ENCODE assay signal across 17 mouse cellular contexts in genomic region chr6:149311778-149312177, GRCm38 (mm10). TPM values are rescaled to one million over a fixed set of nuclear protein-coding genes. Genes with fewer than 3 reads are reported as not detected.
A peak's percentile ranks its signal among the peaks of the same experiment; 100 is the strongest.
DNase-seq lines count a peak whose midpoint lies in the region; ATAC-seq and TF ChIP-seq lines count a peak whose summit lies in the region.
"Had no signal": no experiment of that assay in that cellular context is flagged by ENCODE, and none has a peak within 500 bp of the region (broad histone marks: within the 10 kb centered on the region; RNA-seq: fewer than 3 reads in every experiment).

No protein-coding gene starts in this region.

- no peak for DNase-seq in limb, embryonic 10.5 days (ENCODE audit: low spot score)
- DNase-seq in CH12.LX (ENCODE audit: extremely low read depth), result no peak
- no peak for DNase-seq in G1E (ENCODE audit: low spot score)
- no peak for DNase-seq in cerebellum, postnatal 36 days
- DNase-seq: cerebellum, adult 8-10 months; embryo, embryonic 11 days; kidney, adult 8-10 months; kidney, postnatal 4 days; lung, postnatal 36 days had no signal

- H3K27ac ChIP-seq in limb, embryonic 13.5 days, result no peak overlapping the region
- H3K27ac ChIP-seq in limb, embryonic 10.5 days, result no peak overlapping the region
- H3K27ac ChIP-seq in CH12.LX (ENCODE audit: insufficient read depth, low read depth), result peak overlapping the region; percentile 26; the same call in 1 of the 2 replicates
- H3K27ac ChIP-seq in liver, embryonic 16.5 days (ENCODE audit: low read length), result peak overlapping the region; percentile 38; the same call in 1 of the 2 replicates
- H3K27ac ChIP-seq in hindbrain, embryonic 16.5 days (ENCODE audit: low read depth, low read length), result no peak overlapping the region
- H3K27ac ChIP-seq: hindbrain, embryonic 14.5 days; left cerebral cortex, adult 2 months; limb, embryonic 15.5 days; stomach, embryonic 15.5 days had no signal

- WGBS in limb, embryonic 13.5 days, result 86% methylated on average over 1 of the region's 1 CpGs
- WGBS in limb, embryonic 10.5 days, result 100% methylated on average over 1 of the region's 1 CpGs
- WGBS in liver, embryonic 16.5 days (ENCODE audit: insufficient replicate concordance), result 58% methylated on average over 1 of the region's 1 CpGs
- WGBS in hindbrain, embryonic 16.5 days, result 81% methylated on average over 1 of the region's 1 CpGs

- in situ Hi-C loops in CH12.LX (cut with MboI; ENCODE audit: low pct_ligation_motif_present, low pct_unique_long_range_greater_than_20kb, low sequenced_read_pairs), result no loop called here

- no peaks in the 10 kb centered on the region for H3K9me3 ChIP-seq in limb, embryonic 13.5 days
- H3K9me3 ChIP-seq in limb, embryonic 10.5 days (replicated peaks), result no peaks in the 10 kb centered on the region
- peaks cover 11% of the 10 kb centered on the region for H3K9me3 ChIP-seq in CH12.LX (replicated peaks; ENCODE audit: low read length)
- H3K9me3 ChIP-seq in G1E (replicated peaks), result peaks cover 16% of the 10 kb centered on the region
- peaks cover 6% of the 10 kb centered on the region for H3K9me3 ChIP-seq in liver, embryonic 16.5 days (replicated peaks; ENCODE audit: control insufficient read depth, low read length)
- H3K9me3 ChIP-seq in hindbrain, embryonic 16.5 days (ENCODE audit: control insufficient read depth, low read length), result no peaks in the 10 kb centered on the region
- H3K9me3 ChIP-seq: limb, embryonic 15.5 days; stomach, embryonic 15.5 days had no signal

- H3K4me1 ChIP-seq in limb, embryonic 13.5 days, result peaks cover 6% of the 10 kb centered on the region
- H3K4me1 ChIP-seq in limb, embryonic 10.5 days, result peaks cover 9% of the 10 kb centered on the region
- H3K4me1 ChIP-seq in CH12.LX (ENCODE audit: control insufficient read depth in 1 of 2, insufficient read depth in 2 of 2), result peaks cover 10 to 48% of the 10 kb centered on the region in 2 experiments; a peak in 3 of 4 replicates
- peaks cover 51% of the 10 kb centered on the region for H3K4me1 ChIP-seq in G1E (ENCODE audit: insufficient read depth, low read depth, low read length)
- peaks cover 22% of the 10 kb centered on the region for H3K4me1 ChIP-seq in liver, embryonic 16.5 days (ENCODE audit: control insufficient read depth, low read depth, low read length)
- peaks cover 15% of the 10 kb centered on the region for H3K4me1 ChIP-seq in hindbrain, embryonic 16.5 days (ENCODE audit: control insufficient read depth, insufficient read depth, low read depth, low read length)

- peaks cover 42% of the 10 kb centered on the region for H3K36me3 ChIP-seq in limb, embryonic 13.5 days
- H3K36me3 ChIP-seq in limb, embryonic 10.5 days, result peaks cover 56% of the 10 kb centered on the region
- H3K36me3 ChIP-seq in CH12.LX (replicated peaks in 1 of 2; ENCODE audit: control insufficient read depth in 1 of 2, insufficient read depth in 1 of 2, low read length in 1 of 2), result peaks cover 9 to 30% of the 10 kb centered on the region in 2 experiments
- H3K36me3 ChIP-seq in G1E (replicated peaks), result peaks cover 51% of the 10 kb centered on the region
- peaks cover 15% of the 10 kb centered on the region for H3K36me3 ChIP-seq in liver, embryonic 16.5 days (ENCODE audit: control insufficient read depth, insufficient read depth)
- peaks cover 9% of the 10 kb centered on the region for H3K36me3 ChIP-seq in hindbrain, embryonic 16.5 days (ENCODE audit: control insufficient read depth, insufficient read depth, low read length)

- no peak for ATAC-seq in limb, embryonic 13.5 days (ENCODE audit: low FRiP score, low read depth)
- ATAC-seq in G1E (ENCODE audit: extremely low read depth, insufficient number of reproducible peaks, low FRiP score, poor library complexity, severe bottlenecking), result no peak
- no peak for ATAC-seq in liver, embryonic 16.5 days (ENCODE audit: low read depth)
- no peak for ATAC-seq in hindbrain, embryonic 16.5 days
- ATAC-seq: midbrain, embryonic 16.5 days had no signal

- dilution Hi-C loops in CH12.LX (cut with MboI; ENCODE audit: extremely low pct_ligation_motif_present, extremely low pct_unique_long_range_greater_than_20kb, low sequenced_read_pairs), result no loop called here

- TF ChIP-seq CTCF in CH12.LX (conservative IDR thresholded peaks at IDR 0.05 in 1 of 2, IDR thresholded peaks at IDR 0.05 in 1 of 2; ENCODE audit: low read depth in 2 of 2, low read length in 2 of 2) (no peak), G1E (IDR thresholded peaks at IDR 0.05; ENCODE audit: low read depth, low read length) (no peak)

- H3K4me2 ChIP-seq in limb, embryonic 13.5 days (replicated peaks), result 0 out of 2 replicates have a peak overlapping the region, but pooled peaks have one; percentile 3
- H3K4me2 ChIP-seq in CH12.LX (ENCODE audit: insufficient read depth, low read depth, poor library complexity, severe bottlenecking), result peak overlapping the region; percentile 97
- peak overlapping the region; percentile 15; the same call in 1 of the 2 replicates for H3K4me2 ChIP-seq in liver, embryonic 16.5 days (ENCODE audit: low read depth, low read length)
- no peak overlapping the region for H3K4me2 ChIP-seq in hindbrain, embryonic 16.5 days (ENCODE audit: low read length)
- H3K4me2 ChIP-seq: limb, embryonic 15.5 days had no signal

- TF ChIP-seq EP300 in CH12.LX (IDR thresholded peaks at IDR 0.05; ENCODE audit: low read length), result no peak

- peaks cover 30% of the 10 kb centered on the region for H3K79me2 ChIP-seq in CH12.LX (replicated peaks; ENCODE audit: control insufficient read depth, extremely low read depth, insufficient read depth, poor library complexity, severe bottlenecking)

- TF ChIP-seq POLR2A in CH12.LX (IDR thresholded peaks at IDR 0.05; ENCODE audit: low read depth, low read length), result no peak

- no peaks in the 10 kb centered on the region for H3K27me3 ChIP-seq in limb, embryonic 13.5 days
- no peaks in the 10 kb centered on the region for H3K27me3 ChIP-seq in limb, embryonic 10.5 days (ENCODE audit: low read depth, poor library complexity, severe bottlenecking)
- H3K27me3 ChIP-seq in CH12.LX (replicated peaks), result no peaks in the 10 kb centered on the region
- no peaks in the 10 kb centered on the region for H3K27me3 ChIP-seq in G1E (ENCODE audit: insufficient read depth, low read length)
- H3K27me3 ChIP-seq in liver, embryonic 16.5 days (ENCODE audit: control insufficient read depth, insufficient read depth, low read depth, low read length), result no peaks in the 10 kb centered on the region
- H3K27me3 ChIP-seq in hindbrain, embryonic 16.5 days (replicated peaks; ENCODE audit: control insufficient read depth, insufficient read depth, low read length), result no peaks in the 10 kb centered on the region
- H3K27me3 ChIP-seq: limb, embryonic 15.5 days; stomach, embryonic 15.5 days had no signal

- no peak for TF ChIP-seq RAD21 in CH12.LX (IDR thresholded peaks at IDR 0.05; ENCODE audit: low read depth, low read length)

- H3K9ac ChIP-seq in limb, embryonic 13.5 days, result no peak overlapping the region
- peak overlapping the region; percentile 82; the same call in 1 of the 2 replicates for H3K9ac ChIP-seq in CH12.LX (ENCODE audit: insufficient read depth, low read depth)
- no peak overlapping the region for H3K9ac ChIP-seq in liver, embryonic 16.5 days (ENCODE audit: low read depth, low read length)
- H3K9ac ChIP-seq in hindbrain, embryonic 16.5 days (ENCODE audit: low read depth, low read length), result no peak overlapping the region
- H3K9ac ChIP-seq: hindbrain, embryonic 14.5 days; limb, embryonic 15.5 days; stomach, embryonic 15.5 days had no signal

- no peak overlapping the region for H3K4me3 ChIP-seq in limb, embryonic 13.5 days
- H3K4me3 ChIP-seq in limb, embryonic 10.5 days, result no peak overlapping the region
- H3K4me3 ChIP-seq in CH12.LX (replicated peaks in 1 of 3; ENCODE audit: low read depth in 2 of 3, low read length in 2 of 3, poor library complexity in 1 of 3), result no peak overlapping the region
- peak overlapping the region; percentile 30; the same call in 1 of the 2 replicates for H3K4me3 ChIP-seq in G1E (ENCODE audit: low read depth, low read length)
- H3K4me3 ChIP-seq in liver, embryonic 16.5 days (ENCODE audit: low read depth, low read length), result peak overlapping the region; percentile 10; the same call in 1 of the 2 replicates
- H3K4me3 ChIP-seq in hindbrain, embryonic 16.5 days (ENCODE audit: low read length), result no peak overlapping the region
- H3K4me3 ChIP-seq: left cerebral cortex, adult 2 months; limb, embryonic 15.5 days; stomach, embryonic 15.5 days had no signal

TF ChIP-seq in CH12.LX, 34 proteins besides CTCF, POLR2A, EP300 and RAD21:
- TF ChIP-seq NELFE (IDR thresholded peaks at IDR 0.05; ENCODE audit: low read depth, low read length) (no peak), ETS1 (conservative IDR thresholded peaks at IDR 0.05; ENCODE audit: low read depth, low read length) (0 out of 2 replicates have a peak, but pooled peaks have one; percentile 13), PAX5 (IDR thresholded peaks at IDR 0.05; ENCODE audit: low read length) (no peak), TCF12 (IDR thresholded peaks at IDR 0.05; ENCODE audit: low read depth, low read length) (no peak), HCFC1 (IDR thresholded peaks at IDR 0.05; ENCODE audit: low read depth, low read length) (no peak), RCOR1 (conservative IDR thresholded peaks at IDR 0.05; ENCODE audit: low read depth, low read length) (no peak), MXI1 (IDR thresholded peaks at IDR 0.05; ENCODE audit: low read depth, low read length) (no peak), MAFK (IDR thresholded peaks at IDR 0.05; ENCODE audit: insufficient replicate concordance, low read length) (peak; percentile 44; the same call in 1 of the 2 replicates), IRF4 (IDR thresholded peaks at IDR 0.05; ENCODE audit: low read depth, low read length) (0 out of 2 replicates have a peak, but pooled peaks have one; percentile 16), USF1 (IDR thresholded peaks at IDR 0.05; ENCODE audit: low read depth, low read length) (no peak), MEF2A (IDR thresholded peaks at IDR 0.05; ENCODE audit: borderline replicate concordance, low read depth, low read length) (peak; percentile 69; the same call in 1 of the 2 replicates)
TF ChIP-seq in CH12.LX: peak in this region for 4.

RNA-seq across cellular contexts. Expression of gene Resf1, which starts 2.6 kb away (rescaled TPM):
- 59.9 and 63.9 TPM in 2 replicates for polyA plus RNA-seq in limb, embryonic 13.5 days (2015; fragmentation: Nextera tagmentation; extraction: Ambion mirVana)
- 51.8 and 61.6 TPM in 2 replicates for polyA plus RNA-seq in limb, embryonic 10.5 days (2016; fragmentation: Nextera tagmentation; extraction: Ambion mirVana)
- total RNA-seq in CH12.LX (2012; rRNA removed) (12.4 and 13.4 TPM in 2 replicates), CH12.LX (2014; rRNA removed) (20.9 and 25.3 TPM in 2 replicates), G1E (2014; fragmentation: Nextera tagmentation) (356 and 386 TPM in 2 replicates), G1E (2017) (114 and 149 TPM in 2 replicates)
- polyA plus RNA-seq in CH12.LX (2012; ENCODE audit: insufficient read length, low read depth) (14.7 and 15.5 TPM in 2 replicates), G1E (2012) (28.5 and 50.2 TPM in 2 replicates)
- 28.0 and 32.0 TPM in 2 replicates for polyA plus RNA-seq in liver, embryonic 16.5 days (2015; fragmentation: Nextera tagmentation; extraction: Ambion mirVana)
- 21.4 and 23.0 TPM in 2 replicates for polyA plus RNA-seq in hindbrain, embryonic 16.5 days (2015; fragmentation: Nextera tagmentation; extraction: Ambion mirVana)

Comparison
In these comparisons a context has a peak if more than half of its experiments do, and no peak if none do; other contexts are left out.
1. H3K27ac ChIP-seq: peak in CH12.LX (single experiment) and liver, embryonic 16.5 days (single experiment); none in limb, embryonic 13.5 days (single experiment), limb, embryonic 10.5 days (single experiment) and hindbrain, embryonic 16.5 days (single experiment).
2. H3K4me3 ChIP-seq: peak in G1E (single experiment) and liver, embryonic 16.5 days (single experiment); none in limb, embryonic 13.5 days (single experiment), limb, embryonic 10.5 days (single experiment), CH12.LX (0 of 3) and hindbrain, embryonic 16.5 days (single experiment).